Mouse (Mus musculus): ENCODE measurements around the gene Ppib. TPM values are rescaled to one million over a fixed set of nuclear protein-coding genes. Genes with fewer than 3 reads are reported as not detected.
A peak's percentile ranks its signal among the peaks of the same experiment; 100 is the strongest.

Ppib gene
- 100 to 1,000 TPM; 364 to 402 TPM for total RNA-seq (2021)
- long read RNA-seq, experiment 1, transcript Ppib-201 (5 exons, 892 nt), result major isoform, 403 of 416 reads
- long read RNA-seq, experiment 1, partial matches to known transcripts, result 3 of 416 reads
- long read RNA-seq, experiment 1, other reads (novel, unspliced or antisense), result 10 of 416 reads
- long read RNA-seq, experiment 2, transcript Ppib-201 (5 exons, 892 nt), result major isoform, 186 of 206 reads
- long read RNA-seq, experiment 2, partial matches to known transcripts, result 16 of 206 reads
- long read RNA-seq, experiment 2, other reads (novel, unspliced or antisense), result 2 of 206 reads

DNA sequence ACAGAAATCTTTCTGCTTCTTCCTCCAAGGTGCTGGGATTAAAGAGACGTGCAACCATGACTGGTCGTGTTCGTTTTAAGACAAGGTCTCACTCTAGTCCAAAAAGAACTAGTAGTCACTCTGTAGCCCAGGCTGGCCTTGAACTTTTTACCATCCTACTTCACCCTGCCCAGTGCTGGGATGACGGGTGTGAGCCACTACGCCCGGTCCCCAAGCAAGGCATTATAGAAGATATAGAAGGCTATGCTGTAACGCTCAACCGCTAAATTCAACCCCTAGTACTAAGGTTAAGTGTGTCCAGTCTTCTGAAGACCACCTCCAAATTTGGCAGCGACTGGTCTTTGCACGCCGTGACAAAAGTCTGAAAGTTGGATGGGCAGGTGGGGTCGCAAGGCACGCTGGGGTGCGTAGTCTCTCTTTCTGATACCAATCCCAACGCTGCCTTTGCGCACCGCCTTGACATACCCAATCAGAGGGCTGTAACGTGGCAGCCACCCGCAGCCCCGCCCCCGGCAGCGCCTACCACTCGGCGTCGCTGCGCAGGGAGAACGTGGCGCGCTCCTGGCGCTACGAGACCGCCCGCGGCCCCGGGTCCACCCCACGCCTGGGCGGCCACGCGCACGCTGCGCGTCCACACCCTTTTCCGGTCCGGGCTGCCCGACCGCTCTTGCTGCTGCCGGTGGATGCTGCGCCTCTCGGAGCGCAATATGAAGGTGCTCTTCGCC is at the start of gene Ppib:
Gene Ppib (plus strand): TSS at position 640 of the 725 bp plus-strand sequence.
- DNase-seq, result peak; percentile 99

DNA sequence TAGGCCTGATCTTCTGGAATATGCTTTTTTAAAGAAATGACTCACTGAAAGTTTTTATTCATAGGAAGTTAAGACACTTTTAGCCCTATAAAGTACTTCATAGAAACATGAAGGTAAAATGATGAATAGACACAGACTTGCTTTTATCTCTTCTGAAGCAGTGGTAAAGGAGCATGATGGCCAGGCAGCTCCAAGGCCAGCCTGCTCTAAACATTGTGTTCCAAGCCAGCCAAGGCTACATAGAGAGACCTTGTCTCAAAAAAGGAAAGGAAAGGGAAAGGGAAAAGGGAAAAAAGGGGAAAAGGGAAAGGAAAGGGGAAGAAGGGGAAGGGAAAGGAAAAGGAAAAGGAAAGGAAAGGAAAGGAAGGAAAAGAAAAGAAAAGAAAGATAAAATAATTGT is 39.4 kb upstream of the Ppib start:
- DNase-seq, result peak; percentile 38

DNA sequence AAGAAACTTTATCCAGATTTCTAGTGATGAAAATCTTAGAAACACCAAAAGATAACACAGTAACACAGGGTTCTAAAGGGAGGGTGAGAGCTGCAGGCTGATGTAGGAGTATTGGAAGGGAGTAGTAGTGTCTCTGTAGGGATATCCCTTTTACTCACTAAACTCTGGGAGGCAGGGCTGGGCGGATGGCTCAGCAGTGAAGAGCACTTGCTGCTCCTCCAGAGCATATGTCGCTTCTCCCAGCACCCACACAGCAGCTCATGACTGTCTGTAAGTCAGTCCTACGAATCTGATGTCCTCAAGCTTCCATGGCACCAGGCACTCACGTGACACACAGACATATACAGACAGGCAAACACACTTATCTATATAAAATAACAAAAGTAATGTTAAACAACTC is 21.9 kb upstream of the Ppib start:
- DNase-seq, result no peak

DNA sequence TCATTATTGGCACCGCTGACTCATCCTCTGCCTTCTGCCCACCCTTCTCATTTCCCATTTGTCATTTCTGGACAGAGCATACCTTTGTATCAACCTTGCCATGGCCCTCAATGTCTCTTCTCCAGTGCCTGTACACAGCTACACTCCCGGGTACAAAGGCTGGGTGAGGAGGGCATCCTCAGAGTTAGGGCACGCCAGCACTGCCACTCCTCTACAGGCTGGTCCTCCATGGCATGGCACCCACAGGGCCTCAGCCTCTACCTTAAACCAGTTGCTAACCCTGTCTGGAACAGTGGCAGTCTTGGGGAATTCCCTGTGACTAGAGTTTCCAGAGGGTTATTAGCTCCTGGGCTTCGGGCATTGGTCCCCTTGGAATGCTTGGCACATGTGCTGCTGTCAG is 21.4 kb upstream of the Ppib start:
- DNase-seq, result no peak

DNA sequence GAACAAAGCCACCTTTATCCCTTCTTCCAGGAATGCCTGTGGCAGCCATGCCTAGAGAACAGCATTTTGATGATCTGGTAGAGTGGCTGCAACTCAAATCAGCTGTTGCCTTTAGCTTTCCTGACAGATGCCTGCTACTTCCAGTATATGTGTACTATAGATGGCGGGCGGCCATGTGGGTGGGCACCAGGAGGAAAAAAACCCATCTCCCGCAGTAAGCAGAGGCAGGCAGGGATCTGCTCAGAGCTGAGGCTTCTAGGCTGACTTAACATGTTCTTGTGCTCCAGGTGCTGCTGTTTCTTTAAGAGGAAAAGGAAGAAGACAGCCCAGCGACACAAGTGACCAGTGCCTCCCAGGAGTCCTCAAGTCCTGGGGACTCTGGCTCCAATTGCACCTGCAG is 20.7 kb upstream of the Ppib start:
- no peak for DNase-seq

DNA sequence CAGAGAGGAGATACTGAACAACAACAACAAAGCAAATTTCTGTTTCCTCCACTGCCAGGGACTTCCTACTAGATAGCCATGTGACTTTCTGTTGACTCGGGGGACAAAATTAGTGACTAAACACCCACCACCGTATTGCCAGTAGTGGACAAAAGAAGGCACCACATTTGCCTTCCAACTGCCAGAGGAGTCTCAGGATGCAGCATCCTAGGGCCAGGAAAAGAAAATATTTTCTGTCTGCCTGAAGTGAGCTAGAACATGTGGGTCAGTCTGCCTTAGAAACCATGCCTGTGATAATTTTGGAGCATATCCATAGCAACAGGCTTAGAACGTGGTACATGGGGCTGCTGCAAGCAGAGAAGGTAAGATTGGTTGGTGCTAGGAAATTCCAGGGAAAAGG is 19.2 kb upstream of the Ppib start:
- DNase-seq, result no peak

DNA sequence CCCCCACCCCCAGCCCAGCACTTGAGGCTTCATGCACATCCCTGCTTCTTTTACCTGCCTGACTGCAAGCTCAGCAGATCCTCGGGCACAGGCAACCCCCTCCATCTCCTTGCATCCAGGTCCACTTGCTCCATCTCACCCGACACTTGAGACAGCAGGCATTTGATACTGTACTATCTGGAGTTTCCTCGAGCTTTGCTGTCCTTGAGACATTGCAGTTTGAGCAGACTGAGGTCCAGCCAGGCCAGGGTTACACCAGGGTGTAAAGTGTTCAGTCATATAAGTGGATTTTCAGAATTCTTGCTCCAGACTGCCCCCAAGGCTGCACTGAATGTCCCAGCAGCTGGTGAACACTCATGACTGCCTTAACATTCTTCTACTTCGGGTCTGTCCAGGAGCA is 17.7 kb upstream of the Ppib start:
- DNase-seq, result no peak

DNA sequence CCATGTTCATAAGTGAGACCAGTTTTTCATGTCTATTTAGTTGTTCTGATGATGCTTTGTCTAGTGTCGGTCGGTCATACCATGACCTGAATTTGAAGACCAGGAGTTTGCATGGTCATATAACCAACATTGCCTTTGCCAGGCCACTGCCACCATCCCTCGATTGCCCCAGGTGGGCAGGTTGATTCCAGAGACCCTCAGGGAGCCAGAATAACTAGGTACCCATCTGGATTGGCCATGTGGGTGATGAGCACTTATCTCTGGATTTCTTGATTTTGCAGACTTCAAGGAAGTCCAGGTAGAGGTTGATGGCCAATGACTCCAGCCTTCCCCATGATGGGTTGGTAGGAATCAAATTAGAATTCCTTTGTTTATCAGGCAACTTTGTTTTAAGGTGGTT is 16.8 kb upstream of the Ppib start:
- DNase-seq, result no peak

DNA sequence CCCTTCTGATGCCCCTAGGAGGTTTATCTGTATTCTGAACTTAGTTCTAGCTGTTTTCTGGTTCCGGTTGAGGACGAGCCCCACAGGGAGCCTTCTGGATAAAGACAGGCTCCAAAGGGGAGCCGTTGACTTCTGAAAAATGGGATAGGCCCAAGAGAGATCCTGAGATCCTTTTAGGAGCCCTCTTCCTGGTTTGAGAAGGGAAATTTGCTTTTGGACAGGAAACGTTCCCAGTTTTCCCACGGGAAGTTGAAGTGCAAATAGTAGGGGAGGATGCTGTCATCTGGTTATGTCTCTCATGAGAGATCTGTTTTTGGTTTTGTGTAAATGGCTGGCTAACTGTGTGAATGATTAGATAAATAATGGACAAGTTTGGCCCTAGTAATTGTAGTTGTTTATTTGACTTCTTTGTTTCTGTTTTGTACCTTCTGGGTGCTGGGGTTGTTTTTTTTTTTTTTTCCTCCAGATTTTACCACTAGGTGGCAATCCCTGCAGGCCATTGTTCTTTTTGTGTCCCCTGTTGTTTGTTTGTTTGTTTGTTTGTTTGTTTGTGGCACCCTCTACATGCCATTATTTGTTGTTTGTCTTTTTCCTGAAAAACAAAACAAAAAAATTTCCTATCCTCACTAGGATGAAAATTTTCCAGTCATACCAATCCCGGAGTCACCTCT is 10.0 kb upstream of the Ppib start:
- DNase-seq, result no peak

DNA sequence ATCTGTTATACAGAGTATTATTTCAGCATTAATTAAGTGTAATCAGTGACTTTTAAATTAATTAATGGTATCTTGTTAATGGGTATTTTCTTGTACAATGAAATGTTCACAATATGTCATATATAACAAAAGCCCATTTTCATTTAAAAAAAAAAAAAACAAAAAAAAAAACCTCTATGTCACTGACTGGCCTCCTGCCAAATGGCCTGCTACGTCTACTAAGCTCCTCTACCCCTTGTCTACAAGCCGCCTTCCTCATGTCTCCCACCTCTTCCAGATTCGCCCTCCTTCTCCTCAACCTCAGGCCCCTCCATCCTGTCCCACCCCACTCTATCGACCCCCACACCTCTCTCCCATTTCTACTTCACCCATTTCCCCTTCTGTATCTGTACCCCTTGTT is 8.5 kb upstream of the Ppib start:
- DNase-seq, result no peak

DNA sequence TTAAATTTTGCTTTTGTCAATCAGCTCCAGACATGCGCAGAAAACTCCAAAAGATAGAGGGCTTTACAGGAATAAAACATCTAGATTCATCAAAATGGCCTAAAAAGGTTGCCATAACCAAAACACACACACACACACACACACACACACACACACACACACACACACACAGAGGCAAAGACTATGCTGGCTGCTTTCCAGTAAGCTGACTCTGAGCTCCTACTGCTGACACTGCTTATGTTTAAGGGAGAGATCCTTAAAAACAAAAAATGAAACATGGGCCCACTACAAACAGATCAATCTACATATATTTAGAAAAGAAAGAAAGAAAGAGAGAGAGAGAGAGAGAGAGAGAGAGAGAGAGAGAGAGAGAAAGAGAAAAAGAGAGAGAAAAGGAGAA is 7.3 kb upstream of the Ppib start:
- DNase-seq, result no peak

DNA sequence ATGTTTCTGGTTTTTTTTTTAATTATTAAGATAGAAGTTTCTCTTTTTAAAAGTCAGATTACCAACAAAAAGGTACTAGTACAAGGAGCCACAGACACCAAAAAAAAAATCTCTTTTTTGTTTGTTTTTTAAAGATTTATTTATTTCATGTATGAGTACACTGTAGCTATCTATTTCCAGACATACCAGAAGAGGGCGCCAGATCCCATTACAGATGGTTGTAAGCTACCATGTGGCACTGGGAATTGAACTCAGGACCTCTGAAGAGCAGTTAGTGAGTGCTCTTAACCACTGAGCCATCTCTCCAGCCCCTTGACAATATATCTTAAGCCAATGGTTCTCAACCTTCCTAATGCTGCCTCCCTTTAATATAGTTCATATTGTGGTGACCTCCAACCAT is 6.4 kb upstream of the Ppib start:
- DNase-seq, result no peak

DNA sequence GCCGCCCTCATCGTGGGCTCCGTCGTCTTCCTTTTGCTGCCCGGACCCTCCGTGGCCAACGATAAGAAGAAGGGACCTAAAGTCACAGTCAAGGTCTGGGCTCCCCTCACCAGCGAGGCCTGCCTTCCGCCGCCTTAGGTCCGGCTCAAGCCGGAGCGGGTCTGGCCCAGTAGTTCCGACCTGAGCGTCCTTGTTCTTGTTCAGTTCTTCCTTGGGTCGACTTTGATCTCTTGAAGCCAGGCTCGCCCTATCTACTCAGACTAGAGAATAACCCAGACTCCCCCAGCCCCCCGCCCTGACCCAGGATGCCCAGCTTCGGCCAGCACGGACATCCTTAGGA is 256 bp downstream of the Ppib start:
- DNase-seq, result no peak

DNA sequence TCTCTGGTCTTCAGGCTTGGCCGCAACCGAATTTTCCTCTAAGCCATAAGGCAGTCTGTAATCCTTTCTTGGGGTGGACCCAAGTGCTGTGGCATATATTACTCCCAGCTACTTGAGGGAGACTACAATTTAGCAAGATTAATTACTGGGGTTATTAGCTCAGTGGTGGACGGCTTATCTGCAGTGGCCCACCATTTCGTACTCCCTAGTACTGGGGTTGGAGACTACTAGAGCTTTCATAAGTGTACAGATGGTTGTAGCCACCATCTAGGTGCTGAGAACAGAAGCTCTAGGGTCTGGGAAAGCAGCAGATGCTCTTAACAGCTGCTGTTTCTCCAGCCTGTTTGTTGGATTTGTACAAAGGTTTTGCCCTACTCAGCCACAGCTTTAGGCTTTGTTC is 964 bp downstream of the Ppib start:
- DNase-seq, result no peak

DNA sequence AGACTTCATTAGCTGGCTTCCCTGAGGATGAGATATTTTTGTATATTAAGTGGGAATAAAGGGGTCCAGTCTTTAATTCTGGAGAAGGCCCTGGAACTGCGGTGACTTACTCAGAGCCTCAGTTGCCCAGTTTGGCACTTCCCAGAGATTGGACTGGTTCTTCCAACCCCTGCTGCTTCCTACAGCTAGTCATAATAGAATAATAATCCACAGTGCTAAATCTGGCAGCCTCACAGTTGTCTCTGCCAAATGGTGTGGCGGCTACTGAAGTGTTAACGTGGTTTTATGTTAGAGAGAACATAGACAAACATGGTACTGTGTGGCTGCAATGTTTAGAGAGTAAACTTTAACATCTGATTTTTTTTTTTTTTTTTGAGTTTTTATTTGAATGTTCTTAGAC is 1.6 kb downstream of the Ppib start:
- no peak for DNase-seq

DNA sequence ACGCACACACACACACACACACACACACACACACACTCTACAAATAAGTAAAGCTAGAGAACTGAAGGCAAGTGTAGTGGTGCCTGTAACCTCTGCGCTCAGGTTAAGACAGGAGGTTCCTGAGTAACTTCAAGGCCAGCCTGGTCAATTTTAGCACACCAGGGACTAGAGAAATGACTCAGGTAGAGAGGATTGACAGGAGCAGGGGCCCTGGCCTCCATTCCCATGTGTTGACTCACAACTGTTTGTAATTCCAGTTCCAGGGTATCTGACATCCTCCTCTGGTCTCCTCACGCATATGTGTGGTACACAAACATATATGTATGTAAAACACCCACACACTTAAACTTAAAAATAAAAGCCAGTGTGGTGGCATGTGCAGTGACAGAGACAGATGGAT is 3.4 kb downstream of the Ppib start:
- DNase-seq, result no peak

DNA sequence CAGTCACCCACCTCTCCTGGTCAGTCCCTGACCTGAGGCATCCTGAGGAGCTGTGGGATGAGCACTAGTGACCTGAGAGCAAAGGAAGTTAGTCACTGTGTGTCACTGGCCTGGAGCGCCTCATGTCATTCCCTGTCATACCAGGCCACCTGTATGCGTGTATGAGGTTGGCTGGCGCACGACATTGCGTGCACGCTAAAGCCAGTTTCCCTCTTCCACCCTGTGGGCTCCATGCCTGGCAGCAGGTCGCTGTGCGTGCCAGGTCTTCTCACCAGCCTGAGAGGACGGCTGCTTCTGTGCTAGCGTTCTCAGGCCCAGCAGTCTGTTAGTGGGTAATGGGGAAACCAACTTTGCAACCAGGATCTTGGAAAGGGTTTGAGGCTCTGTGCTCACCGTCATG is 4.3 kb downstream of the Ppib start:
- no peak for DNase-seq

DNA sequence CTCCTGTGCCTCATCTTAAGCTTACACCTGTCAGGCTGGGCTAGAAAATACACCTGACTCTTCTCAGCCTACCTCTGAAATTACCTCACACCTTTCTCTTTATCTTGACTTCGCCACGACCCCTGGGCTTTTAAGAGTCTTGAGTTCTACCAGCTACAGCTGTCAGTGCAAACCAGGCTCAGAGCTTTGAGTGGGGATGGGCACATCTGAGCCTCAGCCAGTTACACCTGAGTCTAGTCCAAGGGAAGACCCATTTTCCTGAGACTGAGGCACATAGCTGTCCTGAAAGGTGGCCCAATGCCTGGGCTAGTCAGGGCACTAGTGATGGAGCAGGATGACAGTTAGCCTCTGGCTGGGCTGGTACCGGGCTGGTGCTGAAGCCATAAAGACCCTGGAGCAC is 6.8 kb downstream of the Ppib start:
- DNase-seq, result no peak

DNA sequence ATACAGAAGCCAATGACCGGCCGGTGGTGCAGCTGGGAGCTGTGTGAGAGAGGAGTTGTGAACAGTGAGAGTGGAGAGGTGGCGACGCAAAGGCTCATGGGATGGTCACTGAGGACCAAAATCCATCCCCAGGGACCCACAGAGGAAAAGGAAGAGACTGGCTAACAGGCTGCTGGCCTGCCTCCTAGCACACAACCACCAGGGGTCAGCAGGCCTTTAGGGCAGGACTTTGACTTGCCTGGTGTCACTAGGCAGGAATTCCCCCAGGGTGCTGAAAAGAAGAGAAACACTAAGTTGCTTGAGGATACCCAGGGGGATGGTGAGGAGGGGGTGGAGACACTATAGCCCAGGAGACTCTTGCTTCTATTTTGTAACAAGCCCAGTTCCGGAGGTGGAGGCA is 7.5 kb downstream of the Ppib start:
- peak; percentile 69 for DNase-seq

DNA sequence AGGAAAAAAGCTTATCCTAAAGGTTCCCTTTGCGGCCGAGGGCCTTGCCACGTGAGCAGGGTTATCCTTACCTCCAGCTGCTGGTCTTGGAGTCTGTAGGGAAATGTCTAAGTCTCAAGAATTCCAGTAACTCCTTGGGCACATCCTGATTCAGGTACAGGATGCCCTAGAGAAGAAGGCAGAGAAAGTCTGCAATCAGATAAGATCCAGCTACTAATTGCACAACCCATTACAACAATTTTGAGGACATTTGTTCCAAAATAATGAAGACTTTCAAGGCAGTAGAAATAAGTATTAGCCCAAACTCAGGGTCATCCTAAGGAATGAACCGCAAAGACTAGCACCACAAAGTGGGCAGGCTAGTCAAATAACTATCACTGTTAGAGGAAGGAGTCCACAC is 8.0 kb downstream of the Ppib start:
- no peak for DNase-seq

DNA sequence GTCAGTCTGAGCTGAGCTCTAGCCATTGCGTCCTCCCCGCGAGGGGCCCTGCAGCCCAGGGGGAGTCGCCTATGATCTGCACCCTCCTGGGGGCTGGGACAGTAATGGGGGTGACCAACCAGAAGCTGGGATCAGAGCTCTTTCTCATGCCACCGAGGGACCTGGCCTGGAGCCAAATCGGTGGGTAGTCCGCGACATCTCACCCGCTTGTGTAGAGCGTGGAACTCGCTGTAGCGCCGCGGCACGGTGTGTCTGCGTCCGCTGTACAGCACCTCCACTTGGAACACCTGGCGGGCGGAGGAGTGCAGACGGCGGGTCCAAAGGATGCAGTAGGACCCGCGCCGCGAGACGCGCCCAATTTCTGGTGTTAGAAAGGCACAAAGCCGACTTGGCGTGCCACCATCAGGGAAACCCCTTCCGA is 9.0 kb downstream of the Ppib start:
- peak; percentile 39 for DNase-seq

DNA sequence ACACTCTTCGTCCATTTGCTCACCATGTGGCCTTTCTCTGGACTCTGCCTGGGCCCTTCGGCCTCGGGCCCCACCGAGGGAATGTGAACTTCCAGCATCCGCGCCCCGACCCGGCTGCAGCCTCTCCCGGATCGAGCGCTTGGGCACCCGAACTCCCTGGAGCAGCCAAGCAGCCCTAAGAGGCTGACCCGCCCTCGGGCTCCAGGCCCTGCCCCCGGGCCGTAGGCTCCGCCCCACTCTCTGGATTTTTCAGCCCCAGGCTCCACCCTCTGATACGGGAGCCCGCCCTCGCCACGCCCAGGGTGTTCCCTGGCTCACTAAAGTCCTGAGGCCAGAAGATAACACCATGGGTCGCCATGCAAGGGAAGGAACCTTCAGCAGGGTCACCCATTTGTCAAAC is 9.6 kb downstream of the Ppib start, which contains the start of gene Snx22:
Gene Snx22 (minus strand): TSS at position 137 of the 400 bp plus-strand sequence.
- peak; percentile 93 for DNase-seq

DNA sequence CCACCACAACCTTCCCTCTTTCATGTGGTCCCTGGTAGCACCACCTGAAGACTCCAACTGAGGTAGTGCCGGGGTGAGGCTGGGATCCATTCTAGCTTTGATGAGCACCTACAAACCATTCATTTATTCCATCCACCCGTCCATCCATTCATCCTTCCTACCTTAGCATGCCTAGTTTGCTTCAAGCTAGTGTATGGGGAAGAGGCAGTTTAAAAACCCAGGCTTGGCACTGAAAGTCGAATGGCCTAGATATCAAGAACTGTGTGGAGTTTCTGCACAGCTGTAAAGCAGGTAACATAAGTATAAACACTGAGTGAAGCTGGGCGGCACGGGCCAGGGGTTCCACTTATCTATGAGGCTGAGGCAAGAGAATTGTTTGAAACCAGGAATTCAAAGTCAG is 10.1 kb downstream of the Ppib start:
- no peak for DNase-seq

DNA sequence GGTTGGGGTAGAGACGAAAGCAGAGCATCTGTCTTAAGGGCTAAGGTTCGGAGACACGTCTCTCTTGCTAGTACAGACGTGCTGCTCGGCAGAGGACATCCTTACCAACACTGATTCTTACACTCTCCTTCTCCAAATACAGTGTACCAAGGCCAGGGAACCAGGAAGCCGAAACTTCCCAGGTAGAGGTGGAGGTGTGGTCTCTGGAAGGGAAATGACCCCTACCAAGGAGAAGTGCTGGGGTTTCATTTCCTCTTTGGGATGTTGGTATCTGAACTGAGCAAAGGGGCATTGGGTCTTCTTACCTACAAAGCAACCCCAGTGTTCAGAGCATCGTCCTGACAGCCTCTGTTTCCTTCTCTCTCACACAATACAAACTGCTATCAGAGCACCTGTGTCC is 12.7 kb downstream of the Ppib start:
- no peak for DNase-seq
